Mouse (Mus musculus) ovary, postnatal 10 days (tissue): ENCODE measurements at regions not wholly inside any gene's neighbourhood (a gene's known extent, or its start where the extent isn't known, plus 50 kb on each side); places are given as distances from the start of the nearest gene placed in this dataset.

Source experiments
- DNase-seq: peaks from one replicate; pipeline ENCODE4 v3.0.0; 2022; ENCODE audit warnings: low spot score

- DNase-seq, result no peak
Observed at GRCm38 (mm10) chr1:90288892-90289731, 85.3 kb downstream of the Ackr3 start.

- no peak for DNase-seq
Observed at GRCm38 (mm10) chr1:90289732-90290215, 86.0 kb downstream of the Ackr3 start.

GRCm38 (mm10) chr1:90290428-90291197 is 86.8 kb downstream of the Ackr3 start:
- no peak for DNase-seq

GRCm38 (mm10) chr1:90291256-90291655 is 87.5 kb downstream of the Ackr3 start:
- no peak for DNase-seq

- no peak for DNase-seq
Observed at GRCm38 (mm10) chr1:90297751-90298150, 94.0 kb downstream of the Ackr3 start.

GRCm38 (mm10) chr1:90300229-90300628 is 96.4 kb downstream of the Ackr3 start:
- DNase-seq, result no peak

- no peak for DNase-seq
Observed at GRCm38 (mm10) chr1:90304331-90304730, 100.6 kb downstream of the Ackr3 start.

- no peak for DNase-seq
Observed at GRCm38 (mm10) chr1:90311016-90311415, 107.2 kb downstream of the Ackr3 start.

- no peak for DNase-seq
Observed at GRCm38 (mm10) chr1:90311649-90312442, 108.1 kb downstream of the Ackr3 start.

GRCm38 (mm10) chr1:90313750-90314359 is 110.1 kb downstream of the Ackr3 start:
- DNase-seq, result no peak

- no peak for DNase-seq
Observed at GRCm38 (mm10) chr1:90317902-90318301, 114.1 kb downstream of the Ackr3 start.

GRCm38 (mm10) chr1:90318502-90318901 is 114.7 kb downstream of the Ackr3 start:
- DNase-seq, result no peak

- DNase-seq, result no peak
Observed at GRCm38 (mm10) chr1:90320518-90320917, 116.7 kb downstream of the Ackr3 start.

- DNase-seq, result no peak
Observed at GRCm38 (mm10) chr1:90321501-90321900, 117.7 kb downstream of the Ackr3 start.

- DNase-seq, result no peak
Observed at GRCm38 (mm10) chr1:90327237-90327636, 123.5 kb downstream of the Ackr3 start.

GRCm38 (mm10) chr1:90332531-90332930 is 128.8 kb downstream of the Ackr3 start:
- DNase-seq, result no peak

- DNase-seq, result no peak
Observed at GRCm38 (mm10) chr1:90333676-90334430, 130.1 kb downstream of the Ackr3 start.

GRCm38 (mm10) chr1:90335001-90335747 is 131.4 kb downstream of the Ackr3 start:
- peak; percentile 38 for DNase-seq

GRCm38 (mm10) chr1:90337876-90338316 is 134.1 kb downstream of the Ackr3 start:
- no peak for DNase-seq

GRCm38 (mm10) chr1:90342346-90342745 is 138.6 kb downstream of the Ackr3 start:
- no peak for DNase-seq
